Mouse (Mus musculus) cerebellum, postnatal 25 days (tissue): Measurements from ENCODE around the gene Heatr4.

ENCODE experiments used
- DNase-seq, 2 experiments: peaks; one replicate each; pipeline ENCODE4 v3.0.0; 2021; ENCODE audit warnings: mixed read lengths in 2 of 2

The Heatr4 gene

GRCm38 (mm10) chr12:83929186-83929804 is 55.4 kb downstream of the Heatr4 start:
- DNase-seq, result no peak

- DNase-seq, result no peak
Measured at GRCm38 (mm10) chr12:83927747-83928146, 56.9 kb downstream of the Heatr4 start.

- no peak for DNase-seq
Measured at GRCm38 (mm10) chr12:83926061-83926460, 58.6 kb downstream of the Heatr4 start.

- no peak for DNase-seq
Measured at GRCm38 (mm10) chr12:83925160-83925703, 59.4 kb downstream of the Heatr4 start.

- DNase-seq, result no peak
Measured at GRCm38 (mm10) chr12:83924332-83924731, 60.3 kb downstream of the Heatr4 start.

DNA sequence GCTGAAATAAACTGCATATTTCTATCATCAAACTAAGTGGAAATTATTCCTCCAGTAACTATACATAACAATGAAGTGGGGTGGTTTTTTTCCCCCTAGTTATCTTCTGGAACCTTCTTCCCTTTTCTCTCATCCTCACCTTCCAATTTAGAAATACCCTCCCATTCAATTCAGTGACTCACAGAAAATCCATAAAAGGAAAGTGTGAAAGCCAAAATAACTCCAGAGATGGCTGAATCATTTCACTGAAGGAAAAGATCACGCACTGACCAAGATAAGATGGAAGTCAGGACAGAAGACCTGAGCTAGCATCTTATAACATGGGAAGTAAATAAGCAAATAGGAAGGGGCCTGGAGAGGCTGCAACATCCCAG is 61.2 kb downstream of the Heatr4 start:
- no peak for DNase-seq

DNA sequence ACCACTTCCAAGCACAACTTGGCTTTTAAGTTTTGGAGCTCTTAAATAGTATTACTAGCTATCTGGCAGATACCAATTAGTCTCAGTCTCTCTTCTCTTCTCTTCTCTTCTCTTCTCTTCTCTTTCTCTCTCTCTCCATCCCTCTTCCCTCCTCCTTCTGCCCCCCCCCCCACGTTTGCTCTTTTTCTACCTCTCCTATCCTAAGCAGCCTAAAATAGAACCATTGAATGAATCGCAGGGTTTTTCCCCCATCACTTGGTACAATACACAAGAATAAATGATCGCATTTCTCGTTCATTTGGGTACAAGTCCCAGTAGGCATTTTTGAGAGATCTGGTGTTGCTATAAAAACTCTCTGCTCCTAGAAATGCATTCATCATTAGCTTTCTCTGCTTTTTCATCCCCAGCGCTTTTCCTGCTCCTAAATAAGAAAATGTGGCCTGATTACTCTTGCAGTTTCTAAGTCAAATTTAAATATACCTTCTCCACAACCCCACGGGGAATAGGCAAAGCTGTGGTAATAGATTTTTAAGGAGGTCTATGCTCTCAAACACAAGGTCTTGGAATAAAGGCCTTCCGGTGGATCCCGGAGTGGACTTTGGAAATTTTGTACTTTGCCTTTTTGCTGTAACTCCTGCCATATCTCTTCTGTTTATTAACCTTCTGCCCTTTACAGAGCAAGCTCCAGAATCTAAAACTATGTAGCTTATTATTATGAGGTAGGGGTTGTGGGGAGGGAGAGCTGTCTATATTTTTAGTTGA is 61.7 kb downstream of the Heatr4 start:
- DNase-seq, result no peak

DNA sequence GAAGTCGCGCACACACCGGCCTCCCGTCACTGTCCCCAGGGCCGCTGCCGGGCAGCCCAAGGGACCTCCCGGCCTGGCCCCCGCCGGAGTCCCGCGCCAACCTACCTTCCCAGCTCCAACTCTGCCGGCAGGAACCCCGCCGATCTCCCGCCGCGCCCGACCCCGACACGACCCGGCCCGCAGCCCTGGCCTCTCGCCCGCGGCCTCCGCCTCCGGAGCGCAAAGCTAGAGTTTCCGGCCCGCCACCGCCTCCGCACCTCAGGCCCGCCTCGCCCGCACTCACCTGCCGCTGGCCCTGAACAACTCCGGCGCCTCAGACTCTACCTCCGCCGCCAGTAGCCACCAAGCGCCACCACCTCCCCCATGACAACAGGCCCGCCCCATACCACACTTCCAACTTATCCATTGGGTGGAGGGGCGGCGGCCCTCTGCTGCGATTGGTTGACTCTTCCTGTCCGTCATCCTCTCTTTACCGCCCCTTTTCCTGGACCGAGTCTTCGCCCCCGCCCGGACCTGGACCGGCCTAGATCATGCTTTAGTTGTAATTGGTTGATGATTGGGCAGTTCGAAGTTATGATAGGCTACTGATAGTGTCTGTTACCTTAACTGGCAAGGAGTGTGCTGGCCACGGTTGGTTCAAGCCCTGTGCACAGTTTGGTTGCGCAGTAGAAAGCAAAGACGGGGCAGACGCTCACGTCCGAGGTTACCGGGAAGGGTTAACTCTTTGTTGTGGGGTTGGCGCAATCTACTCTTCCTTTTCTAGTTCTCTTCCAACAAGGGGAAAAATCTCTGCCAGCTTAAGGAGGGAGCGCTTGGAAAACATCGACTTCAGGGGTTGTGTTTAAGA is 62.9 kb downstream of the Heatr4 start, which contains the start of gene Numb:
Gene Numb (minus strand): TSS at position 400 of the 847 bp plus-strand sequence.
- peak; percentile 98 for DNase-seq

GRCm38 (mm10) chr12:83920721-83921441 is 63.8 kb downstream of the Heatr4 start:
- DNase-seq, result peak in 1 of 2 experiments; percentile 56

- DNase-seq, result peak; percentile 56 to 67
Measured at GRCm38 (mm10) chr12:83916884-83917283, 67.8 kb downstream of the Heatr4 start.

DNA sequence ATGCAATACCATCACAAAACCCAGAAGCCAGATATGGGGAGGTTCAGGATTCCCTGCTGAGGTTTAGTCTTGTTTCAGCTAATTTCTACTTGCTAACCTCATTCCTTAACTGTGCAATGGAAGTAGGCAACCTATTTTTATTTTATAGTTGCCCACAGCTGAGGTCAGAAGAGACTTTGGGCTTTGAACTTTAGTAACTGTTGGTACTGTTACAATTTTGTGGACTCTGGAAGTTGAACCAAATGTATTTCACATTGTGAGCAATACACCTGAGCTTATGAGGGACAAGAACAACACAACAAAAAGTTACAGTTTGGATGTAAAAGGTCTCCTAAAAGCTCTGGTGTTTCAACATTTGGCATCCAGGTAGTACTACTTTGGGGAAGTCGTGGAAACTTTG is 69.9 kb downstream of the Heatr4 start:
- DNase-seq, result no peak

DNA sequence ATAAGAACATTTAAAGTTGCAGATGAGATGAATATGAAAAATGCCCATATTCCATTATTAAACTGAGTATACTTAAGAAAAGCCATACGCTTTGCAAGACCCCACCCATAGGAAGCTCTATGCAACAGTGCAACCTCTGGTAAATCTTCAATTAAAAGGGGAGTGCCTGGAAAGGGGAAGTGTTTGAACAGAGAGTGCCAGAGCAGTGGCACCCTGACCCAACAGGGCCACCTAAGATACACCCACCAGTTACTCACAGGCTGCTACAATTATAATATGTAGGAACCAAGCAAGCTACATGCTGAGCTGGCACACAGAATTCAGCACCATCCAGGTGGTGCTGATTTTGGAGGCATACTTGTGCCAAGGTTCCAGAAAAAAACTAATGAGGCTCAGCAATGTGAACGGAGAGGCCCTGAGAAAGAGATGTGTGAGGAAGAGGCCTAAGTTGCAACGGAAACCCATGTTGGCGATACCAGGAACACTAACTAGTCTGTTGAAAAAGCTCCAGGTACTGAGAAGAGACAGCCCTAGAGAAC is 70.4 kb downstream of the Heatr4 start:
- peak; percentile 72 to 73 for DNase-seq

DNA sequence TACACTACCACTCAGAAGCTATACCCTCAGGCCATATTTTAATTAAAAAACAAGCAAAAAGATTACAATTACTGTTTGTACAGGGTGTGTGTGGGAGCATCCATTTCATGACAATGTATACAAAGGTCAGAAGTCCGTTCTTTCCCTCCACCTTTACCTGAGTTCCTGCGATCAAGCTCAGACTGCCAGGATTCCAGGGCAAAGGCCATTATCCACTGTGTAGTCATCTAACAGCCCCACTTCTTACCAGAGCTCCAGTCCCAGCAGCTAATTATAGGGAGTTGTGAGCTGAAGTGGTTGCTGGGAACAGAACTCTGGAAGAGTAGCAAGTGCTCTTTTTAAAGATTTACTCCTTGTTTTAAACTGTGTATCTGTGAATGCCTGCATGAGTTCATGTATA is 74.2 kb downstream of the Heatr4 start:
- no peak for DNase-seq
